Mouse (Mus musculus): ENCODE measurements at regions not wholly inside any gene's neighbourhood (a gene's known extent, or its start where the extent isn't known, plus 50 kb on each side); places are given as distances from the start of the nearest gene placed in this dataset.

DNA sequence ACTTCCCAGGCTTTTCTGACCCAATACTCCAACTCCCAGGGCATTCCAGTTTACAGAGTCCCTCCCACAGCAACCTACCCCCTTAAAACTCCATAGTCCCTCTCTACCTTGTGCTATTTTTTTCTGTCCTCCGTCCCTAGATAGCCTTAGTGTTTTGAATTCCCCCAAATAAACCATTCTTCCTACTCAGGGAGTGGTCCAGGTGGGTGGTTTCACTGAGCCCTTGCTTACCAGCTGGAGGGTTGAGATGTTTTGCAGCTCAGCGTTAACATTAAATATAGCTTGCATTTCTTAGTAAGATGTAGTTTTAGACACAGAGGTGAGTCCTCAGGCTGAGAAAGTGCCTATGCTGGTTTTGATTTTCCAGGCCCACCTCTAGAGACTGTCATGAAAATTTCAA is 313.0 kb downstream of the Bmper start:
- DNase-seq (ENCODE audit: low spot score), result no peak

GRCm38 (mm10) chr9:23538051-23538450 is 315.2 kb downstream of the Bmper start:
- peak; percentile 70 for DNase-seq (ENCODE audit: low spot score)

DNA sequence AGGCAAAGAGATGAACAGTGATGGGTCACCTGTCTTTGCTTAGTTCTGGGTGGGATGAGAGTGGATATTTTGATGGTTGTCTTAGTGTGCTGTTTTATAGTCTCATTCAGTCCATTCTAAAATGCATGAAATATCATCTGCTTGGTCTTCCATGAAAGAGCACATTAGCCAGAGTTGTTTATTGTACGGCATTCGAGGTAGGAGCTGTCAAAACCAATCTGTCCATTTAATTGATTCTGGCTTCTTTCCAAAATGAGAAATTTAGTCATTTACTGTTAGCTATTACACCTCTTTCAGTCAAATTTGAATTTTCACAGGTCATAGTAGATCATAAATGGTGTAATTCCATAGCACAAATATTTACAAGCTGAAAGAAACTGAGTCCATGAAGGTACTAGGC is 328.8 kb downstream of the Bmper start:
- DNase-seq (ENCODE audit: low spot score), result no peak

DNA sequence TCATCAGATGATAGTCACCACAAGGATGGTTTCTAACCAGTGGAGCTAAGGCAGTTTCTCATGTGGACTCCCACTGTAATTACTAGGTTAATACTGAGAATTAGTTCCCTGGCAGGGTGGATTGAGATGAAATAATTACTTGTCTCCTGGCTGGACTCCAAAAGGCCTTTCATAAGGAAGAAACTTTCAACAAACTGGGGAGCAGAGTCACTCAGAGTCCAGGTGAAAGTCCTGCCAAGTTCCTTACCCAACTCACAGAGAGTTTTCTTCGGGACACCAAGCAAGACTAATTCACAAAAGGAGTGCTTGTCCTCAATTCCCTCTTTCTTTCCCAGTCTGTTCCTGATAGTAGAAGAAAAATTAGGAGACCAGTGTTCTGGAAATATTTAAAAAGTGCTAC is 330.9 kb downstream of the Bmper start:
- no peak for DNase-seq (ENCODE audit: low spot score)

- no peak for DNase-seq (ENCODE audit: low spot score)
Observed at GRCm38 (mm10) chr9:23557601-23558000, 334.7 kb downstream of the Bmper start.

DNA sequence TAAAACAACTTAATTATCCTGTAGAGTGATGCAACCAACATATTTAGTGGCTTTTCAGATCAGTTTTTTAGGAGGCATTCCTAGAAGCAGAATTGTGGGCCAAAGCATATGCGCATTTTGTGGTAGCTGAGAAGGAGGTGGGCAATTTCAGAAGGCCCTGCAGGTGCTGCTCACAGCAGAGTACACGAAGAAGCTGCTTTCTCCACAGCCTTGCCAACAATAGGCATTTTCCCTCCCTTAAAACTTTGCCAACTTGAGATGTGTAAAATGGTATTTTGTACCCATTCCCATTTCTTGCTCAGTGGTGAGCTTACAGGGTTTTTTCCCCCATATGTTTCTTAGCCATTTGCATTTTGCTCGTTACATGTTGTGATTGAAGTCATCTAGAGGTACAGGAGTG is 339.0 kb downstream of the Bmper start:
- DNase-seq (ENCODE audit: low spot score), result no peak

DNA sequence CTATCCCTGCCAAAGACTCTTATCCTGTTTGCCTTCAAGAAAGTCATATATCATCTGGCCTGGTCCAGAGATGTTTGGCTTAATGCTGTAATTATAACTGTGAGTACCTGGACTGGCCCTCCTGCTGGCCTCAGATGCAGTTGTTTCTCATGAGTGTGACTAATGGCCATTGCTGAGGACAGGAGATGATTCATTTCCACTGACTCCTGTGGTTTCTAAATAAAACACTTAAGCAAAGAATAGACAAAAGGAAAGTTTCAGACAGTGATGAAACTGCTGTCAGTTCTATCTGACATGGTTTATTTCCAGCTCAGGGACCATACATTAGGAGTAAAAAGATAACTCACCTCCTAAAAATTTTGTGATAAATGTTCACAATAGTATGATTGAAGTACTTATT is 344.2 kb downstream of the Bmper start:
- DNase-seq (ENCODE audit: low spot score), result no peak

DNA sequence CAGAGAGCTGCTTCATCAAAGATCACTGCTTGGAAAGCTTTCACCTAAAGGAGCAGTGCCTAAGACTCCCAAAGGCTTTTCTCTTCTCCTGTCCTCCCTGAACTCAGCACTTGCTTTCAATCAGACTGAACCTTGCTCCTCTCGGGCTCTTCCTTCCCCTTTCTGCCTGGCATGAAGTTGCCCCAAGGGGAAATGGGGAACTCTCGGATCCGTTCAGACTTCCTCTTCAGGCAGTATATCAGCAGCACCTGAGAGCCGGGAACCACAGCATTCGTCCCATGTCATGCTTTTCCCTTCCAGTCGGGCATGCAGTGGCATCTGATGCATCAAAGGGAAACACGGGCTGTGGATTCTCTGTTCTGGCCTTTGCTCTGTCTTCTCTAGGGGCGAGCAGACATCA is 347.3 kb downstream of the Bmper start:
- no peak for DNase-seq (ENCODE audit: low spot score)

- no peak for DNase-seq (ENCODE audit: low spot score)
Observed at GRCm38 (mm10) chr9:23576314-23576713, 353.4 kb downstream of the Bmper start.

- DNase-seq (ENCODE audit: low spot score), result no peak
Observed at GRCm38 (mm10) chr9:23580155-23580554, 357.3 kb downstream of the Bmper start.

- peak; percentile 60 for DNase-seq (ENCODE audit: low spot score)
Observed at GRCm38 (mm10) chr9:23581039-23581606, 358.2 kb downstream of the Bmper start.

DNA sequence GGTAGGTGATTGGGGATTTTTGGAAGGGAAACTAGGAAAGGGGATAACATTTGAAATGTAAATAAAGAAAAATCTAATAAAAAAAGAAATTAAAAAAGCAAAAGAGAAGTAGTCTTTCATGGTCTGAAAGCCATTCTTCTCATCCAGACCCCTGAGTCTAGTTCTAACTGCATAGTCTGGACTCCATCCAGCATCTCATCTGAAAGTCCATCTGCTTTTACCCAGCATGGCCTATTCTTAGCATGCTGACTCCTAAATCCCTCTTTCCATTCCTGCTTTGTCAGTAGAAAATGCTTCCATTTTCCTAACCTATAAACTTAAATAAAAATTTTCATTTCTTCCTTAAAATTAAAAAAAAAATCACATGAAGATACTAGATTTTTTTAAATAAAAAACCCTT is 361.7 kb downstream of the Bmper start:
- no peak for DNase-seq (ENCODE audit: low spot score)

GRCm38 (mm10) chr9:23589024-23589423 is 366.1 kb downstream of the Bmper start:
- DNase-seq (ENCODE audit: low spot score), result no peak

DNA sequence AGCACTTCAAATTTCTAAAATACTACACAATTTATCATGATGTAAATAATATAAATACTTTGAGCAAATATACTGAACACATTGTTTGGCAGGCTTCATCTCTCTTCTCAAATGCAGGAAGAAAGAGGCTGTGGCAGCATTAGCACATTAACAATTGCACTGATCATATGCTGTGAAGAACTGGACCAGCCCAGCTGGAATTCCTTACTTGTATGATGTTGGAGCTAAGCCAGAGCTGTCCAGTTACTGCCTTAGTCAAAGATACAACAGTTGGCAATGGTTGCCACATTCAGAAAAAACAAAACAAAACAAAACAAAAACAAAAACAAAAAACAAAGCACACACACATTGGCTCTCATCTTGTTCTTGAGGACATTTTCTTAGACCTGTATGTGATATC is 369.0 kb downstream of the Bmper start:
- no peak for DNase-seq (ENCODE audit: low spot score)

DNA sequence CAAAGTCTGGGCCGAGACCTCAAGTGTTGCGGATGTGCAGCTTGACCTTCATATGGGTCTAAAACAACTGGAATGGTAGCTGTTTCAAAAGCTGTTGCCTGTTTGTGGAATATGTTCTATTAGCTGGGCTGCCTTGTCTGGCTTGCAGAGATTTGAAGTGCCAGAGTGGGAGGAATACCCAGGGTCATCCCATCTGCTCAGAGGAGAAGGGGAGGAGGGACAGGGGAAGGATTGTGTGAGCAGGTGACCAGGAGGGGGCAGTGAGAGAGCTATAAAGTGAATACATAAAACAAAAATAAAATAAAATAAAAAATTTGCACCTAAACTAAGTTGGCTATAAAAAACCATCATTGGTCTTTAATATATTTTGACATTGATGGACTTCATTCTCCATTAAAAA is 377.7 kb downstream of the Bmper start:
- no peak for DNase-seq (ENCODE audit: low spot score)
